Mouse (Mus musculus) ES-Bruce4 (cell line): ENCODE results near the gene Tmem219. TPM values are rescaled to one million over a fixed set of nuclear protein-coding genes. Genes with fewer than 3 reads are reported as not detected.

Experiments used
- H3K27ac ChIP-seq: 2 replicates; pipeline ENCODE4 v1.5.1; 2012; ENCODE audit warnings: low read length, inconsistent platforms; ENCODE audit not compliant: insufficient read depth
- H3K27me3 ChIP-seq: 2 replicates; pipeline ENCODE4 v1.6.1; 2012; ENCODE audit warnings: mild to moderate bottlenecking, low read length, inconsistent platforms; ENCODE audit not compliant: control insufficient read depth, poor library complexity, insufficient read depth, severe bottlenecking
- H3K36me3 ChIP-seq: 2 replicates; pipeline ENCODE4 v1.6.1; 2012; ENCODE audit warnings: inconsistent platforms, mild to moderate bottlenecking, low read length, moderate library complexity; ENCODE audit not compliant: control insufficient read depth, poor library complexity, insufficient read depth, severe bottlenecking
- H3K4me1 ChIP-seq: one replicate; pipeline ENCODE4 v1.8.1; 2011; ENCODE audit warnings: low read length; ENCODE audit not compliant: control insufficient read depth, insufficient read depth
- H3K4me3 ChIP-seq: 2 replicates; pipeline ENCODE4 v1.5.1; 2011; ENCODE audit warnings: low read depth, mild to moderate bottlenecking, low read length
- H3K9ac ChIP-seq: 2 replicates; pipeline ENCODE4 v1.6.1; 2012; ENCODE audit warnings: low read depth, mild to moderate bottlenecking, inconsistent platforms; ENCODE audit not compliant: poor library complexity, severe bottlenecking
- H3K9me3 ChIP-seq: replicated peaks from 2 replicates; pipeline ENCODE4 v1.6.1; 2012; ENCODE audit warnings: mild to moderate bottlenecking, low read length, inconsistent platforms; ENCODE audit not compliant: control insufficient read depth, poor library complexity, insufficient read depth, severe bottlenecking
- CTCF ChIP-seq: IDR thresholded peaks from one replicate; pipeline ENCODE4 v1.8.1; 2011; ENCODE audit warnings: low read depth, low read length
- EP300 ChIP-seq: IDR thresholded peaks from 2 replicates; pipeline ENCODE4 v1.6.1; 2011; ENCODE audit warnings: low read depth, low read length; ENCODE audit not compliant: insufficient read depth
- POLR2A ChIP-seq: IDR thresholded peaks from one replicate; pipeline ENCODE4 v1.8.1; 2011; ENCODE audit warnings: low read length; ENCODE audit not compliant: insufficient read depth
- polyA plus RNA-seq: library from polyadenylated mRNA; stranded (reverse); fragments of >200 nt; gene quantifications from 2 replicates; pipeline ENCODE4 v1.2.4, GENCODE M21; 2011; ENCODE audit warnings: low read depth; ENCODE audit not compliant: missing spikeins, insufficient read depth, insufficient read length

The Tmem219 gene
- polyA plus RNA-seq, 1 experiment: 17.2 TPM

- no peaks in the 10 kb centered on the region for H3K9me3 ChIP-seq
- H3K27ac ChIP-seq: no peak overlapping the region
- H3K9ac ChIP-seq: peak overlapping the region; percentile 72
- H3K4me1 ChIP-seq: peaks cover 4% of the 10 kb centered on the region
- TF ChIP-seq CTCF: no peak
- TF ChIP-seq POLR2A: no peak
- no peak for TF ChIP-seq EP300
- no peaks in the 10 kb centered on the region for H3K27me3 ChIP-seq
- H3K4me3 ChIP-seq: peak overlapping the region; percentile 91
- peaks cover 18% of the 10 kb centered on the region for H3K36me3 ChIP-seq
These were observed 39.0 kb downstream of the Tmem219 start for GRCm38 (mm10) chr7:126883731-126884181.

GRCm38 (mm10) chr7:126881040-126881439 is 41.7 kb downstream of the Tmem219 start:
- H3K27me3 ChIP-seq: no peaks in the 10 kb centered on the region
- H3K36me3 ChIP-seq: peaks cover 42% of the 10 kb centered on the region
- no peak overlapping the region for H3K4me3 ChIP-seq
- H3K27ac ChIP-seq: no peak overlapping the region
- H3K9me3 ChIP-seq: no peaks in the 10 kb centered on the region
- H3K4me1 ChIP-seq: peaks cover 4% of the 10 kb centered on the region
- H3K9ac ChIP-seq: no peak overlapping the region
- TF ChIP-seq CTCF (no peak), EP300 (no peak), POLR2A (no peak)

- TF ChIP-seq EP300 (no peak), POLR2A (no peak), CTCF (no peak)
- no peaks in the 10 kb centered on the region for H3K27me3 ChIP-seq
- H3K4me3 ChIP-seq: no peak overlapping the region
- no peak overlapping the region for H3K9ac ChIP-seq
- no peak overlapping the region for H3K27ac ChIP-seq
- H3K4me1 ChIP-seq: peaks cover 2% of the 10 kb centered on the region
- peaks cover 65% of the 10 kb centered on the region for H3K36me3 ChIP-seq
- H3K9me3 ChIP-seq: no peaks in the 10 kb centered on the region
These were observed 45.5 kb downstream of the Tmem219 start for GRCm38 (mm10) chr7:126877239-126877638.

- no peak overlapping the region for H3K9ac ChIP-seq
- H3K27me3 ChIP-seq: no peaks in the 10 kb centered on the region
- TF ChIP-seq POLR2A (no peak), EP300 (no peak), CTCF (no peak)
- no peak overlapping the region for H3K4me3 ChIP-seq
- H3K9me3 ChIP-seq: no peaks in the 10 kb centered on the region
- no peak overlapping the region for H3K27ac ChIP-seq
- no peaks in the 10 kb centered on the region for H3K4me1 ChIP-seq
- peaks cover 39% of the 10 kb centered on the region for H3K36me3 ChIP-seq
These were observed 52.2 kb downstream of the Tmem219 start for GRCm38 (mm10) chr7:126870520-126870891.

- no peak for TF ChIP-seq POLR2A
- TF ChIP-seq EP300: no peak
- TF ChIP-seq CTCF: no peak
- Histone ChIP-seq H3K4me1 (no peaks in the 10 kb centered on the region), H3K9me3 (no peaks in the 10 kb centered on the region), H3K4me3 (no peak overlapping the region), H3K27me3 (no peaks in the 10 kb centered on the region), H3K9ac (no peak overlapping the region), H3K27ac (no peak overlapping the region), H3K36me3 (peaks cover 38% of the 10 kb centered on the region)
These were observed 52.8 kb downstream of the Tmem219 start for GRCm38 (mm10) chr7:126869780-126870519.

- H3K9ac ChIP-seq: no peak overlapping the region
- no peak overlapping the region for H3K4me3 ChIP-seq
- H3K4me1 ChIP-seq: no peaks in the 10 kb centered on the region
- H3K27me3 ChIP-seq: no peaks in the 10 kb centered on the region
- no peaks in the 10 kb centered on the region for H3K9me3 ChIP-seq
- H3K36me3 ChIP-seq: peaks cover 37% of the 10 kb centered on the region
- TF ChIP-seq EP300: no peak
- H3K27ac ChIP-seq: no peak overlapping the region
These were observed 54.7 kb downstream of the Tmem219 start for GRCm38 (mm10) chr7:126868003-126868402.
